Mouse (Mus musculus): ENCODE data around the gene Cort.

DNA sequence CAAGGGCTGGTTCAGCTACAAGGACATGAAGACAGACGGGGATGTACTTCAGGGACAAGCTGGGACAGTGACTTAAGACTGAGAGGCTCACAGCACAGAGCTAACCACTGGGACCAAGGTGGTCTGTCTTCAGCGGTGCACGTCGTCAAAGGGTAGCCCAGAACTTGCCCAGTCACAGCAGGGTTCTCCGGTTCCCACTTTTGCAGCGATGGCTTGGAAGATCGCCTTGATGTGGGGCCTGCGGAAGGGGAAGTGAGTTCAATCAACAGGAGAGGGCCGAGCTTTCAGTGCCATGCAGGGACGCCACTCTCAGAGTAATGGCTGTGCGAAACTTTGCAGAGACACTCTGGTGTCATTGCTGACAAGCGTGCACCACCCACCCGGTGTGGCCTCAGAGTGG lies 33.3 kb upstream of the Cort start:
- TF ChIP-seq POLR2A (IDR thresholded peaks at IDR 0.05; ENCODE audit: low read depth, low read length), result no peak
- no peak for TF ChIP-seq CTCF (IDR thresholded peaks at IDR 0.05; ENCODE audit: extremely low read depth, insufficient read length, insufficient replicate concordance, low read depth, low read length)
